Mouse (Mus musculus): Measurements from ENCODE around the gene Pold1. TPM values are rescaled to one million over a fixed set of nuclear protein-coding genes. Genes with fewer than 3 reads are reported as not detected.

Pold1 gene
- polyA plus RNA-seq, 1 experiment = 38.4 TPM

DNA sequence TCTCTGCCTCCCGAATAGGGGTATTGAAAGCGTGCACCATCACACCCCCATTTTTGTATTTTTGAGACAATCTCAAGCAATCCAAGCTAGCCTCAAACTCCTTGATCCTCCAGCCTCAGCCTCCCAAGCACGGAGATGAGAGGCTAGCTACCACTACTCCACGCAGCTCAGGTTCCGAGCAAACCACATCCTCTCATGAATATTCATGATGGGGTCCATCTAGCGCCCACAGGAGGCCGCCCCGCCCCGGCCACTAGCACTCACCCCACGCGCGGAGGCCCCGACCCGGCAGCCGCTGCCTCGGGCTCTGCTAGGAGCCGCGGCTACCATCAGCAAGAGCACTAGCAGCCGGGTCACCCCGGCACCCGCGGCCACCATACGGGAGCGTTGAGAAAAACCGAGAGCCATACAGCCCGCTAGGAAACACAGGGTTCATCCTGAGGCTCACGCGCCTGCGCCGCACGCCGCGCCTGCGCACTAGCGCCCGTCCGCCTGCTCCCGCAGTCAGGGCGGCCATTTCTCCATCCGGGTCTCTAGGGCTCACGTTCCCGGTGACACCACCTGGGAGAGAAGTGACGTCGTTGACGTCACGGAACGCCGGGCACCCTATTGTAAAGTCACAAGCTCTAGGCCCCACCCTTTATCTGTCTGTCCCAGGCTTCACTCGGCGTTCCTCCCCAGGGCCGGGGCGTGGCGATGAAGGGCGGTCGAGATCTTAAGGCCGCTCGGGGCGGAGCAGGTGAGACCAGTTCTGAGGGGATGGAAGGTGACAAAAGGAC lies 52.5 kb downstream of the Pold1 start, which contains the start of the genes Emc10 and Fam71e1:
Gene Emc10, minus strand, starts transcription at position 538 of the 779 bp plus-strand sequence.
Gene Fam71e1, plus strand, starts transcription at position 590 of the 779 bp plus-strand sequence.
- TF ChIP-seq POLR2A (IDR thresholded peaks at IDR 0.05; ENCODE audit: borderline replicate concordance, extremely low read depth, insufficient read depth, insufficient read length, poor library complexity, severe bottlenecking) = peak; percentile 71
- TF ChIP-seq CTCF (IDR thresholded peaks at IDR 0.05; ENCODE audit: borderline replicate concordance, extremely low read depth, insufficient read depth, insufficient read length) = no peak

DNA sequence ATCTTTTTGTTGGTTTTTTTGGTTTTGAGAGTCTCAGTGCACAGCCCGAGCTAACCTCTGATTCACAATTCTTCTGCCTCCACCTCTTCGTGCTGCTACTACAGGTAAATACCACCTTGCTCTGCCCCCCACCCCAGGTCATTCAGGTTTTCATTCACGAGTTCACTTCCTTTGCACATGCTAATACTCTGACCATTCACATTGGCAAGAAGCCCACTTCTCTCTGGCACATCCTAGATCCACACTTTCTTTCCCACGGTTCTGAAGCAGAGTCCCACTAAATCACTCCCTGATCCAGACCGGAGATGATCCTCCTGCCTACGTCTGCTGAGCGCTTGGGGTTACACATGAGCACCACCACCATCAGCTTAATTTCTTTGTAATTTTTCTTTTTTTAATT lies 53.6 kb downstream of the Pold1 start:
- no peak for DNase-seq (ENCODE audit: low read depth)
- no peak for TF ChIP-seq POLR2A (IDR thresholded peaks at IDR 0.05; ENCODE audit: borderline replicate concordance, extremely low read depth, insufficient read depth, insufficient read length, poor library complexity, severe bottlenecking)
- no peak for TF ChIP-seq CTCF (IDR thresholded peaks at IDR 0.05; ENCODE audit: borderline replicate concordance, extremely low read depth, insufficient read depth, insufficient read length)

More for the DNA sequence above, 52.5 kb downstream of the Pold1 start, which contains the start of the genes Emc10 and Fam71e1:
- peak; percentile 99 for DNase-seq (ENCODE audit: low read depth)

DNA sequence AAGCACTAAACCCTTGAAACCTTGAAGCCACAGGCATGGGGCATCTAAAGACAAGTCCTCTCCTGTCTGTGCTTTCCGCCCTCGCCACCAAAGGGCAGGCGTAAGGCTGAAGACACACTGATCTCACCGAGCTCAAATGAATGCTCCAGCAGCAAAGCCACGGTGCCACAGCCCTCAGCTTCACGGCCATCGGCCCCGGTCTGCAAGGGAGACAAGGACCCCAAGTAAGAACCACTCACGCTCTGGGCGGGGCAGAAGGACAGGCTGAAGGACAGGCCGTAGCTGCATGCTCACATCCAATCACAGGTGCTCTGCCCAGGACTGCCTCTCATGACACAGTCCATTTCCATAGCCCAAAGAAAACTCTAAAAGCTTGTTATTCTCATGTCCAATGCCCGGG lies 54.0 kb downstream of the Pold1 start:
- no peak for DNase-seq (ENCODE audit: low read depth)

DNA sequence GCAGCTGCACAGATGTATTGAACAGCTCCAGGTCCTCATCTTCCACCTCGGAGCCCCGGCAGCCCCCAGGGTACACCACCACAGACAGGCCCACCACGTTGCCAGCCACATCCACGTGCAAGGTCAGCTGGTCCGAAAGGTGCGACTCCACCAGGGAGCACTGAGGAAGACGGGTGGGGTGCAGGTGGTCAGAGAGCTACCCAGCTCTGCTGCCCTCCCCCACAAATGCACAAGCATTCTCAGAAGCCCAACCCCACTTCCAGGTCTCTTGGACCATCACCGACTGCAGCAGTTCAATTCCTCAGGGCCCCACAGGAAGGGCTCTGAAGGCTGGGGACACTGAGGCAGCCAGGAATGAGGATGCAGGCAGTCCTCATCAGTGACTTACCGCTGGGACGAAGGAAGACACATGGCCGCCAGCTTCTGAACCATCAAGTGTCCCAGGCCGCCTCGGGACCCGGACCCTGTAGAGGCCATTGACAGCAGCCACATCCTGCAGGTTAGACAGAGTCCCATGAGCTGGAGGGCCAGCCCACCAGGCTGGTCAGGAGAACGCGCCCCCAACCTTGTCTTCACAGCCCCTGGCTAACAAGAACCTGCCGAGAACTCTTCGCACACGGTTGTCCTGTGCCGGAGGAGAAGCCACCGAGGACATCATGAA lies 56.4 kb downstream of the Pold1 start:
- no peak for DNase-seq (ENCODE audit: low read depth)

More for the DNA sequence above, 54.0 kb downstream of the Pold1 start:
- no peak for TF ChIP-seq POLR2A (IDR thresholded peaks at IDR 0.05; ENCODE audit: borderline replicate concordance, extremely low read depth, insufficient read depth, insufficient read length, poor library complexity, severe bottlenecking)
- TF ChIP-seq CTCF (IDR thresholded peaks at IDR 0.05; ENCODE audit: borderline replicate concordance, extremely low read depth, insufficient read depth, insufficient read length) = no peak

DNA sequence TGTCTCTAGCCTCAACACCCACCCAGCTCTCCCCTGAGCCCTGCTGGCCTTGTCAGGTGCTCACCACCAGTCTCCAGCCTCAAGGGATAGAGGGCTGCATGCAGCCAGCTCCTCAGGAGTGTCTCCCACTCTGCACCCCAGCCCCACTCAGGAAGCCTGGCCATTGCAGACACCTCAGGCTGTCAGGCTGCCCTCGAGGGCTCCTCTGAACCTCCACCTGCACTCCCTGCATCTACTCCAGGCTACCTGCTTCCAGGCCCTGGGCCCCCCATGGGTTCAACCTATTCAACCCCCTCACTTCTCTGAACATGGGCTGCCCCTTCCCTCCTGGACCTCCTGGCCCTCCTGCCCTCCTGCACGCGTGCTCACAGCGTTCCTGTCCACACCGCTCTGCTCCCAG lies 57.3 kb downstream of the Pold1 start:
- TF ChIP-seq POLR2A (IDR thresholded peaks at IDR 0.05; ENCODE audit: borderline replicate concordance, extremely low read depth, insufficient read depth, insufficient read length, poor library complexity, severe bottlenecking) = no peak
- no peak for TF ChIP-seq CTCF (IDR thresholded peaks at IDR 0.05; ENCODE audit: borderline replicate concordance, extremely low read depth, insufficient read depth, insufficient read length)
- no peak for DNase-seq (ENCODE audit: low read depth)

More for the DNA sequence above, 56.4 kb downstream of the Pold1 start:
- TF ChIP-seq CTCF (IDR thresholded peaks at IDR 0.05; ENCODE audit: borderline replicate concordance, extremely low read depth, insufficient read depth, insufficient read length) = no peak

DNA sequence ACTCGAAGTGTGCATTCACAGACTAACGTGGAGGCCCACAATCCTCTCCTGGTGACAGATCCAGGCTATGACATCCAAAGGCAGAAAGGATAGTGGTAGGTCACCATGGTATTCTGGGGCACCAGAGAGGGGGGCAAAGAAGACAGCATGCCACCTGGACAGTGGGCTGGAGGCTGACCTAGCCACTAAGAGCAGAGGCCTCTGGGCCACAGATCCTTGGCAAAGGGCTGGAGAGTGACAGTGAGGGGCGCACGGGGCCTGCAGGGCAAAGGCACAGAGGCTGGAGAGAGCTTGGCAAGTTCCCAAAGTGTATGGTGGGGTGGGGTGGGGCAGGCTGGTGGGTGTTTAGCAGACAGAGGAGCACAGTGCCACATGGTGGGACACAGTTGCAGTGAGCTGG lies 58.4 kb downstream of the Pold1 start:
- DNase-seq (ENCODE audit: low read depth) = no peak
- no peak for TF ChIP-seq CTCF (IDR thresholded peaks at IDR 0.05; ENCODE audit: borderline replicate concordance, extremely low read depth, insufficient read depth, insufficient read length)
- no peak for TF ChIP-seq POLR2A (IDR thresholded peaks at IDR 0.05; ENCODE audit: borderline replicate concordance, extremely low read depth, insufficient read depth, insufficient read length, poor library complexity, severe bottlenecking)

DNA sequence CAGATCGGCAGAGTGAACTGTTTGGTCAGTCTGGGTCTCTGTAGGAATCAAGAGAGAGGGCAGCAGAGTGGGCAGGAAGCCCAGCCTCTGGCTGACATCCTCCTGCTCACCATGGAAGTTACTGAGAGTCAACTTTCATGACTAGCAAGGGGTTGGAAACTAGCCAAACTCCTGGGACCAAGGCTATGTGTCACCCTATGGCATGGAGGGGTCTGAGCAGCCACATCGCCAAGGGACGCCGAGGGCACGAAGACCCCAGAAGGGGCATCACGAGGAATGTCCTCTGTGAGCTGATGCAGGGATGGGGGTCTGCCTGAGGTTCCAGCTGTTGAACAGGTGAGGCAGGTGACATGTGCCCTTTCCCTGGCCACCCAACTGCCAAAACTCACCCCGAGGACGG lies 60.1 kb downstream of the Pold1 start:
- no peak for TF ChIP-seq POLR2A (IDR thresholded peaks at IDR 0.05; ENCODE audit: borderline replicate concordance, extremely low read depth, insufficient read depth, insufficient read length, poor library complexity, severe bottlenecking)
- no peak for TF ChIP-seq CTCF (IDR thresholded peaks at IDR 0.05; ENCODE audit: borderline replicate concordance, extremely low read depth, insufficient read depth, insufficient read length)
- no peak for DNase-seq (ENCODE audit: low read depth)

DNA sequence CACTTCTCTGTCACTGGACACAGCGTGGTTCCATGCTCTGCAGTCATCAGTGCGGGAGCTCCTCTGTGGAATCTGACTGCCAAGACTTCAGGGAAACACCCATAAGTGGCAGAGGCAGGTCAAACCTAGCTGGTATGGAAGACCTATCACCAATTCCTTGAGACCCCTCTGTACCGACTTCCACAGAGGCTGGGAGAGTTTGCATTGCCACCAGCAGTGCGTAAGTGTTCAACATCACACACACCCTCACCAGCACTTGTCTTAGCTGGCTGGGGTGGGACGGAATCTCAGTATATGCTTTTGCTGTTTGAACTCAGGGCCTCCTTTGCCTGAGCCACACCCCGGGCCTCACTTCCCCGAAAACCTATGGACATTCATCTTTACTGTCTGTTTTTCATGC lies 60.7 kb downstream of the Pold1 start:
- no peak for DNase-seq (ENCODE audit: low read depth)
- TF ChIP-seq CTCF (IDR thresholded peaks at IDR 0.05; ENCODE audit: borderline replicate concordance, extremely low read depth, insufficient read depth, insufficient read length) = no peak
- no peak for TF ChIP-seq POLR2A (IDR thresholded peaks at IDR 0.05; ENCODE audit: borderline replicate concordance, extremely low read depth, insufficient read depth, insufficient read length, poor library complexity, severe bottlenecking)

DNA sequence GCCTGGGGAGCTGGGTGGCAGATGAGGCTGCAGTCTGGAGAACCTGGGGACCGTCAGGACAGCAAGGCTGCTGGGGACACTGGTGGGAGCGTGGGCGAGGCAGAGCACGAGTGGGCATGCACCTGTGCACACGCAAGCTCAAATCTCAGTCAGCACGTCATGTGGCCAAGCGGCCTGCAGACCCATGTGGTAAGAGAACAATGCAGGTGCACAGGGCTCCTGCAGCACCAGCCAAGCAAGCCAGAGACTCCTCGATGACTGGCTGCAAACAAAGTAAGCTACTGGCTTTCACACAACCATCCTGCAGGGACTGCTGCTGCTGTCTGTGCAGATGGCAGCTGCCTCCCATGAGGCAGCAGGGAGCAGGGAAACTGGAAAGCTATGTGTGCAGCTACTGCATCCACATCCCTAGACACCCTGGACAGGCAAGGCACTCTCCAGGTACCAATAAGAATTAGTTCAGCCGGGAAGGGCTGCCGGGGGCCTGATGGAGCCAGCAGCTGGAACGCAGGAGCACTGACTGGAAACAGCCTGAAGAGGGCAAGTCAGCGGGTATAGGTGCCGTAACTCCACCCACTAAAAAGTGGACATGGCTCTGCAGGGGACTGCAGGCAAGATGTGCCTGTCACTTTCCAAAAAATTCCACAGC lies 61.6 kb downstream of the Pold1 start:
- TF ChIP-seq POLR2A (IDR thresholded peaks at IDR 0.05; ENCODE audit: borderline replicate concordance, extremely low read depth, insufficient read depth, insufficient read length, poor library complexity, severe bottlenecking) (no peak), CTCF (IDR thresholded peaks at IDR 0.05; ENCODE audit: borderline replicate concordance, extremely low read depth, insufficient read depth, insufficient read length) (no peak)

DNA sequence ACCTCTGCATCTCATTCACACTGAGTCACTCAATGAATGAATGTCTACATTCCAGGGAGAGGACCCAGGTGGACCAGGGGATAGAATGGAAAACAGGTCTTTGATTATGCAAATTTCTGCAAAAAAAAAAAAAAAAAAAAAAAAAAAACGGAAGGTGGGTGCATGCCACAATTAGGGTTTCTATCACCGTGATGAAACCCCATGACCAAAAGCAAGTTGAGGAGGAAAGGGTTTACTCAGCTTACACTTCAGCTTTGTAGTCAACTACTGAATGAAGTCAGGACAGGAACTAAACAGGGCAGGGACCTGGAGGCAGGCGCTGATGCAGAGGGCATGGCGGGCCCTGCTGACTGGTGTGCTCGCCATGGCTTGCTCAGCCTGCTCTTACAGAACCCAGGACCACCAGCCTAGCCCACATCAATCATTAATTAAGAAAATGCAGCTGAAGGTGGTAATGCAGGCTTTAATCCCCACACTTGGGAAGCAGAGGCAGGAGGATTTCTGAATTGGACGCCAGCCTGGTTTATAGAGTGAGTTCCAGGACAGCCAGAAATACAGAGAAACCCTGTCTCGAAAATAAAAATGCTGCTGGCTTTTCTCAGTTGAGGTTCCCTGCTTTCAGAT lies 63.0 kb downstream of the Pold1 start:
- DNase-seq (ENCODE audit: low read depth) = no peak
- TF ChIP-seq POLR2A (IDR thresholded peaks at IDR 0.05; ENCODE audit: borderline replicate concordance, extremely low read depth, insufficient read depth, insufficient read length, poor library complexity, severe bottlenecking) (no peak), CTCF (IDR thresholded peaks at IDR 0.05; ENCODE audit: borderline replicate concordance, extremely low read depth, insufficient read depth, insufficient read length) (no peak)

More for the DNA sequence above, 61.6 kb downstream of the Pold1 start:
- no peak for DNase-seq (ENCODE audit: low read depth)
